Mouse (Mus musculus) bone marrow, adult 2 months (tissue): ENCODE data around the gene Vmn2r6.

Source experiments
- CTCF ChIP-seq: fragments of 200-500 bp; IDR thresholded peaks from 2 replicates; pipeline ENCODE4 v1.5.1; 2011; ENCODE audit warnings: low read length, control low read depth; ENCODE audit not compliant: control insufficient read depth, insufficient read depth
- POLR2A ChIP-seq: fragments of 200-500 bp; IDR thresholded peaks from 2 replicates; pipeline ENCODE4 v1.6.1; 2011; ENCODE audit warnings: low read depth, mild to moderate bottlenecking, control low read depth, low read length, borderline replicate concordance; ENCODE audit not compliant: control insufficient read depth

DNA sequence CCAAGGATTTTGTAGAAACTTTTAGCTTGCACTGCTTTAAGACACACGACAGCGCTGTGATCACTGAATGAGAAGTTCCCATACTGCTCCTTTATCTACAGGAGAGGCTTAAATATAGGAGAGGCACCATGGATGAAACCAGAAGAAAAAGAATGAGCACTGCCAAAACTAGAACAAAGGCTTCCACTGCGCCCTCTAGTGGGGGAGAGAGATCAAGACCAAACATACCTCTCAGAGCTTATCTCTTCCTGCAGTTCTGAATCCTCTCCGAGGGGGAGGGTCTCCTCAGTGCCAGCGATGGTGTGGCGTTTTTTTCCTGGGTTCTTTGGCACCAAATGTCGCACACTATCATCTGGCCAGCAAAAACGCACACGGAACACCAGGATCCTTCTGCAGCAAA, 22.0 kb upstream of the Vmn2r6 start:
- no peak for TF ChIP-seq CTCF
- no peak for TF ChIP-seq POLR2A
